Mouse (Mus musculus) inflammation-experienced regulatory T-cells, adult 6 months (primary cell): ENCODE results near the gene Fut2. TPM values are rescaled to one million over a fixed set of nuclear protein-coding genes. Genes with fewer than 3 reads are reported as not detected.
A peak's percentile ranks its signal among the peaks of the same experiment; 100 is the strongest.
"Not testable (repeated sequence)": the region's sequence is repeated elsewhere in the genome, so short reads cannot be mapped to it uniquely, and the experiment has no call there.

Experiments
- ATAC-seq: one replicate; pipeline ENCODE4 v1.8.0; 2017
- polyA plus RNA-seq, 3 experiments: library from polyadenylated mRNA; unstranded; fragments of 100-300 nt; shearing (Covaris generic); gene quantifications; one replicate each; pipeline ENCODE4 v1.2.1; 2017

Fut2 gene
- polyA plus RNA-seq, 3 experiments from 2014 or later, result not detected

DNA sequence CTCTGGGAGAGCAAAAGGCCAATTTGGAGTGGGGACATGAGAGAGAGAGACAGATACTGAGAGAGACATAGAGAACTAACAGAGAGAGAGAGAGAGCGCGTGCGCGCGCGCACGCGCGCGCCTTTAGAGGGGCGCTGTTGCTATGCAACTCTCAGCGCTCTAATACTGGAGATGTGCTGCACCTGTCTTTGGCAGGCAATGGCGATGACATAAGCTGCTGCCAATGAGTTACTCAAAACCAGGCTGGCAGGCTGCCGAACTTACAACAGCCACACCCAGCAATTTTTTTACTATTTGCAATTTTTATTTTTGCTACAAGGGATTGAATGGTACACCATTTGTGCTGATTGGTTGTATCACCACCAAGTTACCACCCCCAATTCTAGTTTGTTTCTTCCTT is 1.6 kb upstream of the Fut2 start:
- ATAC-seq, result no peak

DNA sequence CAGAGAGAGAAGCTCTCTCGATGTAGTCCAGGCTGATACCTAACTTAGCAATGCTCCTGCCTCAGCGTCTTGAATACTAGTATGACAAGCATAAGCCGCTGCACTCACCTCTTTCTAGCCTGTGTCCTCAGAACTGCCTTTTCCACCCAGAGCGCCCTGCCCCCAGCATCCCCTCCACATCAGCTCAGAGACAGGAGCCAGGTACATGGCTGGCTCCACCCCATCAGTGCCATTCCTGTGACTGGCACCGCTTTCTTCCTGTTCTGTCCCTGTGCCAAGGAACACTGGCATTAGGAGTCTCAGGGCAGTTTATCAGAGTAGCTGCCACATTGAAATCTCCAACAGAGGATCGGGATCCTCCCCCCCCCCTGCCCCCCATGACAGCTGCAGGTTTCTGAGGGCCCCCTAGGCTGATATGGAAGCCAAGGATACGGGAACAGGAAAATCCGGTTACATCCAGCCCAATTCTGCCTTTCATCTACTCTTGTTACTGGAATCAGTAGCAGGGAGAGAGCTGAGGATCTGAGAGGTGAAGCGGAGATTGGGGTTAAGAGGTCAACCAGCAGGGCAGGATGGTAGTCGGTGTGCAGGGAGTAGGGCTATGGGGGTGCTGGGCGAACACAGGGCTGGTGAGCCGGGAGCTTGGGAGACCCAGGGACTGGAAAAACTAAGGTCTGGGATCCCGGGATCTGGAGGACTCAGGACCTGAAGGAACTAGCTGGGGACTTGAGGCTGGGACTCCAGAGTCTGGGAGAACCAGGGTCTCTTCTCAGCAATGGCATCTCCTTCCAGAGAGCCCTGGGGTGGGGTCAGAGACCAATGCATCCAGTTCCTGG is 673 bp downstream of the Fut2 start:
- no peak for ATAC-seq

DNA sequence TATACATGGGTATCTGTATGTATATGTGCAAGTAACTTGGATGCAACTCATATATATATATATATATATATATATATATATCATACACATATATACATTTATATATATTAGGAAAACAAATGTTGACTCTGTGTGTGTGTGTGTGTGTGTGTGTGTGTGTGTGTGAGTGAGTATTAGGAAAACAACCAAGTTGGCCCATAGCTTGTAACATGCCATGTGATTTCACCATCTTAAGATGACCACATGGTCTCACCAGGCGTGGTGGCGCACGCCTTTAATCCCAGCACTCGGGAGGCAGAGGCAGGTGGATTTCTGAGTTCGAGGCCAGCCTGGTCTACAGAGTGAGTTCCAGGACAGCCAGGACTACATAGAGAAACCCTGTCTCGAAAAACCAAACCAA is 4.5 kb downstream of the Fut2 start:
- not testable (repeated sequence) for ATAC-seq

GRCm38 (mm10) chr7:45660746-45661478 is 5.3 kb downstream of the Fut2 start:
- ATAC-seq, result no peak

GRCm38 (mm10) chr7:45654424-45655047 is 11.7 kb downstream of the Fut2 start:
- ATAC-seq, result no peak

- ATAC-seq, result not testable (repeated sequence)
These were observed 15.7 kb downstream of the Fut2 start for GRCm38 (mm10) chr7:45650484-45650883.

GRCm38 (mm10) chr7:45649351-45649750 is 16.8 kb downstream of the Fut2 start:
- no peak for ATAC-seq

GRCm38 (mm10) chr7:45646671-45647070 is 19.5 kb downstream of the Fut2 start:
- no peak for ATAC-seq

- ATAC-seq, result no peak
These were observed 20.6 kb downstream of the Fut2 start for GRCm38 (mm10) chr7:45645591-45645971.

GRCm38 (mm10) chr7:45644872-45645590 is 21.2 kb downstream of the Fut2 start:
- ATAC-seq, result no peak

DNA sequence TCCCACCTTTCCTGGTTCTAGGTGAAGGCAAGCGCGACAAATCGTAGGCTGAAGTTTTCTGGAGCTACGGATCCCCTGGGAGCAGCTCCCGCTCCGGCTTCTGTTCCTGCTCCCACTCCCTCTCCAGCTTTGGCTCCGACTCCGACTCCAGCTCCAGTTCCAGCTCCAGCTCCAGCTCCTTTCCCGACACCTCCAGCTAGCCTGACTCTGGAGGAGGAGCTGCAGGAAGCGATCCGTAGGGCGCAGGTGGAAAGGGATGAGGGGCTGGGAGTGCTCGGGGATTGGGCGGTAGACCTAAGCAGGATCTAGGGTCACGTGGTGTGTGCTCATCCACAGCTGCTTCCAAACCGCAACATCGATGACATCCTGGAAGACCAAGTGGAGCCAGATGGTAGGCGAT is 22.0 kb downstream of the Fut2 start:
- no peak for ATAC-seq

DNA sequence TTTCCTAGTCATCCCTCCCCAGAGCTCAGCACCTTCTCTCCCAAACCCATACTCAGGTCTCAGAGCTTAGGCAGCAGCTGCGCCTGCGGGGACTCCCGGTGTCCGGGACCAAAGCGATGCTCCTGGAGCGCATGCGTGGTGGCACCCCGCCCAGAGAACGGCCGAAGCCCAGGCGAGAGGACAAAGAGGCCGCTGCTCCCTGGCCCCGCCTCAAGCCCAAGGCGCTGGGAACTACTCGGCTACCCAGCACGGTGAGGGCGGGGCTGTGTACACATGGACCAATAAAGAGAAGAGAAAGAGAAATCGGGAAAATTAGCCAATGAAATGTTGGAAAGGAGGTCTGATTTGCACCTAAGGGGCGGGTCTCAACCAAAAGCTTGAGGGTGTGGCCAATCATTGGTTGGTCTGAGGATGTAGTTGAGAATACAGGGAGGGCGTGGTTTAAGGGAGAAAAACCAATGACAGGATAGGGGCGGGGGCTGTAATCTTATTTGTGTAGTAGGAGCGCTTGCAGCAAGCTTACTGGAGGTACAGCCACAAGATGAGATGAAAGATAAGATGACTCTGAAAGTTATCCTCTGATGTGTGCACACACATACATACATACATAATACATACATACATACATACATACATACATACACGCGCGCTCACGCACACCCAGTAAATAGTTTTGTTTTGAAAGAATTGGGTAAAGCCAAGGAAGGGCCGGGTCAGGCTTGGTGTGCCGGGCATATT is 22.6 kb downstream of the Fut2 start:
- ATAC-seq, result peak; percentile 97

- ATAC-seq, result no peak
These were observed 23.5 kb downstream of the Fut2 start for GRCm38 (mm10) chr7:45642503-45643255.

DNA sequence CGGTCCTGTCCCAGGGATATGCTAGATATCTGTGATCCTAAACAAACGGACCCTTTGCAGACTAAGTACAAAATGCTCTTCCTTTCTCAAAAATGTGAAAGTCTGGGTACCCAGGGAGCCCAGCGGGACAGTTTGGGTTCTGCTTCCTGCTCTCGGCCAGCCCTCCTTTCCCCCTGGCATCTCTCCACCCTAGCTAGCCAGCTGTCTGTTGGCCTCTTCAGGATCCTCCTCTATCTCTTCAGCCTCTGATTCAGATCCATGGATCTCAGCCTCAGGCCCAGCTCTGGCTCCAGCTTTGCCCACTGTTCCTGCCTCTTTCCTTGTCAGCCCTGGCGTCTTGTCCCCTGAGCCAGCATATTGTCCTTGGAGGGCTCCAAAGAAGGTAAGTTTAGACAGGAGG is 24.1 kb downstream of the Fut2 start:
- ATAC-seq, result no peak

DNA sequence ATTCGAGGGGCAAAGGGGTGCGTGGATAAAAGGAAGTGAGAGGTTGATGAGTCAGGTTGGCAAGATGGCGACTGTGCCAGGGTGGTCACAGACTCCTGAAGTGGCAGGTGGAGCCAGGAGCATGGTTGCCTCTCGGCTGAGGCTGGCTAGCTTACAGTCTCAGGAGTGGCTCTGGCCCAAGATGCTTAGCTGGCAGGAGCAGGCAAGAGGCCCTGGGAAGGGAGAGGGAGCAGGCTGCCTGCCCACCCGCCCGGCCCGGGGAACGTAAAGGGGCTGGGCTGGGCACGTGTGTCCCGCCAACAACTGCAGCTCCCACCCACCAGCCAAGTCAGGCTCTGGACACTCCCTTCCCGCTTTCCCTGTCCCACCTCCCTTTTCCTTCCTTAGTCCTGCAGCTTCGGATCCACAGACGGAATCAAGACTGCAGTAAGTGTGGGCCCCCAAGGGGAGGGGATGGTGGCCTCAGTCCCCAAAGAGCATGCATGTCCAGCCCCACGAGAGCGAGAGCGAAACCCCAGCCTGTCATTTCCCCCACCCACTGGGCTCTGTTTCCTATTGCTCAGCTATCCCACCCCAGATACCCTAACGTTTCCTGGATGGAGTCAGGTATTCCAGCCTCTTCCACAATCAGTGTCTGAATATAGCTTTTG is 24.7 kb downstream of the Fut2 start:
- no peak for ATAC-seq

GRCm38 (mm10) chr7:45640191-45640957 is 25.8 kb downstream of the Fut2 start:
- no peak for ATAC-seq

GRCm38 (mm10) chr7:45639561-45640027 is 26.6 kb downstream of the Fut2 start, which contains the start of gene Mamstr:
Gene Mamstr (plus strand): TSS chr7:45639977.
- no peak for ATAC-seq

- no peak for ATAC-seq
These were observed 27.4 kb downstream of the Fut2 start for GRCm38 (mm10) chr7:45638623-45639401.

- no peak for ATAC-seq
These were observed 28.5 kb downstream of the Fut2 start for GRCm38 (mm10) chr7:45637710-45638109.
